Mouse (Mus musculus): ENCODE data around the gene Adgrl3.

DNA sequence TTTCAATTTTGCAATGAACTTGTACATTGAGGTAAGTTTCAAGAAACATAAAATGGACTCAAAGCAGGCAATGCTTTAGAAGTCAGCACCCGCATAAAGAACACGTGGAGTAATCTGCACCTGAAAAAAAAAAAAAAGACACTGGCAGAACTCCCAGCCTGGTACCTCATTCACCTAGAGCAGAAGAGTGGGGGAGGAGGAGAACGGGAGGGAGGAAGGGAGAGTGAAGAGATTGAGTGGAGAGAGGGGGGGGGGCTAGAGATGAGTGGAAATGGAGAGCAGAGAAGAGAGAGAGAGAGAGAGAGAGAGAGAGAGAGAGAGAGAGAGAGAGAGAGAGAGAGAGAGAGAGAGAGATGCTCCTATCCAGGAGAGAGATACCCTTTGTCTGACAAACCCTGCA, 772 bp upstream of the Adgrl3 start:
- TF ChIP-seq CTCF (IDR thresholded peaks at IDR 0.05) (no peak), POLR2A (IDR thresholded peaks at IDR 0.05; ENCODE audit: insufficient read depth, low read depth, low read length) (no peak), EP300 (IDR thresholded peaks at IDR 0.05; ENCODE audit: insufficient read depth, low read depth, low read length) (no peak)

All from heart, adult 2 months (tissue).